Mouse (Mus musculus) intestine, embryonic 16.5 days (tissue): ENCODE results near the gene Mrtfa. TPM values are rescaled to one million over a fixed set of nuclear protein-coding genes. Genes with fewer than 3 reads are reported as not detected.

Experiments
- ATAC-seq: fragments of 200-750 bp; cut with Nextera tagmentation; 2 replicates; pipeline ENCODE4 v1.8.0; 2017; ENCODE audit warnings: moderate TSS enrichment, moderate library complexity
- H3K27ac ChIP-seq: fragments of 300-500 bp; sonication (generic); 2 replicates; pipeline ENCODE4 v1.5.1; 2014; ENCODE audit warnings: mild to moderate bottlenecking, low read length
- H3K27me3 ChIP-seq: fragments of 300-500 bp; sonication (generic); replicated peaks from 2 replicates; pipeline ENCODE4 v1.6.1; 2014; ENCODE audit warnings: low read length, control low read depth, mixed read lengths; ENCODE audit not compliant: control insufficient read depth, insufficient read depth
- H3K36me3 ChIP-seq: fragments of 300-500 bp; sonication (generic); 2 replicates; pipeline ENCODE4 v1.6.1; 2014; ENCODE audit warnings: low read length, control low read depth; ENCODE audit not compliant: control insufficient read depth, insufficient read depth
- H3K4me1 ChIP-seq: fragments of 300-500 bp; sonication (generic); 2 replicates; pipeline ENCODE4 v1.6.1; 2014; ENCODE audit warnings: low read length, control low read depth, mixed read lengths; ENCODE audit not compliant: control insufficient read depth, insufficient read depth
- H3K4me2 ChIP-seq: fragments of 300-500 bp; sonication (generic); 2 replicates; pipeline ENCODE4 v1.6.1; 2014; ENCODE audit warnings: low read depth, low read length, control low read depth
- H3K4me3 ChIP-seq: fragments of 300-500 bp; sonication (generic); 2 replicates; pipeline ENCODE4 v1.5.1; 2014; ENCODE audit warnings: mild to moderate bottlenecking, low read length
- H3K9ac ChIP-seq: fragments of 300-500 bp; sonication (generic); 2 replicates; pipeline ENCODE4 v1.6.1; 2014; ENCODE audit warnings: low read depth, low read length
- H3K9me3 ChIP-seq: fragments of 300-500 bp; sonication (generic); 2 replicates; pipeline ENCODE4 v1.6.1; 2016; ENCODE audit warnings: low read length, control low read depth; ENCODE audit not compliant: control insufficient read depth
- WGBS: fragments of 180-500 bp; shearing (Covaris S2); extraction: QIAGEN DNeasy Blood & Tissue Kit; methylation state at CpG from one replicate; pipeline ENCODE4 v1.1.7; 2014; 5-methylcytosine and 5-hydroxymethylcytosine counted together
- polyA plus RNA-seq: library from polyadenylated mRNA; unstranded; fragments of >200 nt; fragmentation: Nextera tagmentation; extraction: Ambion mirVana; gene quantifications from 2 replicates; pipeline ENCODE4 v1.2.1, GENCODE M21; 2015

The Mrtfa gene
- polyA plus RNA-seq, 1 experiment from 2014 or later, result 13.7 TPM

DNA sequence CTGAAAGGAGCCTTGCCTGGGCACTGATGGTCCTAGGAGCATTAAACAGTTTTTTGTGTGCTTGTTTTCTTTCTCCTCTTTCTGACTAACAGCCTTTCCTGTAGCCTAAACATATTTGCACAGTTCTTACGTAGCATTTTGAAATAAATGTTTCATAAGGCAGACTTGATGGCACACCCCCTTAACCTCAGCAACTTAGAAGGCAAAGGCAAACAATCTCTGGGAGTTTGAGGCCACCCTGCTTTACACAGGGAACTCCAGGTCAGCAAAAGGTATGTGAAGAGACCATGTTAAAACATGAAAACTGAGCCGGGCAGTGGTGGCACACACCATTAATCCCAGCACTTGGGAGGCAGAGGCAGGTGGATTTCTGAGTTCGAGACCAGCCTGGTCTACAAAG lies 214.9 kb downstream of the Mrtfa start:
- Histone ChIP-seq H3K36me3 (no peaks in the 10 kb centered on the region), H3K27ac (no peak overlapping the region), H3K9ac (no peak overlapping the region), H3K4me1 (peaks cover 5% of the 10 kb centered on the region; the same call in 1 of the 2 replicates), H3K4me2 (no peak overlapping the region), H3K9me3 (no peaks in the 10 kb centered on the region), H3K27me3 (no peaks in the 10 kb centered on the region), H3K4me3 (no peak overlapping the region)
- no peak for ATAC-seq
- 79% methylated on average over 3 of the region's 3 CpGs for WGBS

DNA sequence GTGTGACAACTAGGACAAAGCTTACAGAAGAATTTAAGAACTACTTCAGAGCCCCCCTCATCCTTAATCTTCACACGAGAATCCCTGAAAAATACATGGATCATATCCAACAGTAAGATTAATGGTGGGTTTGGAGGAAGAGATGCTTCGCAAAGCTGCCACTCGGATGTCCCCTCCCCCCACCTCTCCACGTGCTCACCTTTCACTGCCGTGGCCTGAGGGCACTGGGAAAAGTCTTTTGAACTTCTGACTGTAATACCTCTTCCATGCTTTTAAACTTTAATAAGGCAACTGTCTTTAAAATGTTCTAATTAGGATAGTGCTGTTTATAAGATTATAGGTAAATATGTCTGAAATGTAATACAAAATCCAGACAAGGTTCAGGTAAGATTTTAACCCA lies 216.2 kb downstream of the Mrtfa start:
- H3K4me2 ChIP-seq, result no peak overlapping the region
- WGBS, result 44% methylated on average over 5 of the region's 5 CpGs
- no peaks in the 10 kb centered on the region for H3K27me3 ChIP-seq
- H3K36me3 ChIP-seq, result no peaks in the 10 kb centered on the region
- no peak for ATAC-seq
- H3K4me3 ChIP-seq, result no peak overlapping the region
- H3K9me3 ChIP-seq, result no peaks in the 10 kb centered on the region
- H3K4me1 ChIP-seq, result peaks cover 5% of the 10 kb centered on the region; the same call in 1 of the 2 replicates
- no peak overlapping the region for H3K27ac ChIP-seq
- H3K9ac ChIP-seq, result no peak overlapping the region

DNA sequence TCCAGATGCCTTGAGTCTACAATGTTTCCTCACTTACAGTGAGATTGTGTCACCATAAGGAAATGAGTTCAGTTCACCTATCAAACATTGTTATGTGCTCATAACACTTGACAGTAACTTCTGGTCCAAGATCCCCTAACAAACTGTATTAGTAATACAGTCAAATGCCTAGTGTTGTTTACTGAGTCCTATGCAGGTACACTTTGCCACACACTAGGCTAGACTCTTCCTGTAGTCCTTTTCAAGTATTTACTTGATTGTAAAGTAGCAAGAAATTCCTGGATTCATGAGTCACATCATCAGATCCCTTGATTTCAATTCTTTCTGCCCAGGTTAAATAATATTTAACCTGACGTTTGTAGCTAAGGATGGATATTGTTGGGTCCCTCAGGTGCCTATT lies 221.2 kb downstream of the Mrtfa start:
- Histone ChIP-seq H3K9ac (no peak overlapping the region), H3K27me3 (no peaks in the 10 kb centered on the region), H3K4me3 (no peak overlapping the region), H3K4me2 (no peak overlapping the region), H3K9me3 (no peaks in the 10 kb centered on the region), H3K36me3 (peaks cover 25% of the 10 kb centered on the region), H3K4me1 (no peaks in the 10 kb centered on the region), H3K27ac (no peak overlapping the region)
- WGBS, result 86% methylated on average over 1 of the region's 1 CpGs
- ATAC-seq, result no peak

Other genes with a start within 250 kb of the Mrtfa start
- gene Adsl, start 242.3 kb downstream of the Mrtfa start, polyA plus RNA-seq, result 143 and 166 TPM in 2 replicates
- 30.9 and 33.9 TPM in 2 replicates for gene Sgsm3, start 213.0 kb downstream of the Mrtfa start, polyA plus RNA-seq
- gene Mchr1, start 44.7 kb upstream of the Mrtfa start, polyA plus RNA-seq, result 0.97 and 1.2 TPM in 2 replicates
- gene Slc25a17, start 170.1 kb upstream of the Mrtfa start, polyA plus RNA-seq, result 61.7 and 67.4 TPM in 2 replicates
- 154 and 156 TPM in 2 replicates for gene St13, start 209.3 kb upstream of the Mrtfa start, polyA plus RNA-seq
- 6.9 and 7.8 TPM in 2 replicates for gene Xpnpep3, start 209.4 kb upstream of the Mrtfa start, polyA plus RNA-seq
- 1.2 and 1.6 TPM in 2 replicates for gene Dnajb7, start 217.5 kb upstream of the Mrtfa start, polyA plus RNA-seq